Mouse (Mus musculus): ENCODE results near the gene Gpr156. TPM values are rescaled to one million over a fixed set of nuclear protein-coding genes. Genes with fewer than 3 reads are reported as not detected.

Gene Gpr156
- polyA plus RNA-seq (2012; rRNA removed): 0.03 TPM in 1 of 2 replicates, not detected in the other

DNA sequence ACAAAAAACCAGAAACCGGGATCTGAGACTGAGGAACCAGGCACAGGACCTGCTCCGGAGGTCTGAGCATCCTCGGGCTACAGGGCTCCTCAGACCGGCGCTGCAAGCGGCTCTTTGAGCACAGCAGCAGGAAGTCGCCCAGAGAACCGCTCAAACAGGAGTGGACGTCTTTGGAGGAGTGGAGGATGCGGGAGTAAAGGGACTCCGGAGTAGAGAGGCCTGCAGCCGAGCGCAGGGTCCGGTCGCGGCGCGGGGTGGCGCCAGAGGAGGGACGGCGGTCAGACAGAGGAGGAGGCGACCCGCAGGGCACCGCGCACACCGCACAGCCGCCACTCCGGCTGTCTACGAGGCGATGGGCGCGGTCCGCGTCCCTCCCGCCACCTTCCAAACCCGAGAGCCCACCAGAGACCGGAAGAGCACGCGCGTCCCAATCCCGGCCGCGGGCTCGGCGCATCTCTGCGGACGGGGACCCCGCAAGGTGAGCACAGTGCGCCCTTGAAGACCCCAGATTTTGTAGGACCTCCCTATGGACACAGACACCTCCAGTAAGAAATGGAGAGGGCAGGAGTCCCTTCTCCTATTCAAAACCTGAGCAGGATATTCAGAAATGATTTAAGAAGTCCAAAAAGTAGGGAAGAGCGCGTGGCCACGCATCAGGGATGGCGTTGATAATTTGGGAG lies at the start of gene Gpr156:
Gene Gpr156, plus strand, starts transcription at position 359 of the 680 bp plus-strand sequence.
- WGBS: 5% methylated on average over 53 of the region's 53 CpGs
- H3K4me1 ChIP-seq (ENCODE audit: control insufficient read depth, insufficient read depth, insufficient read length, low read length): peaks cover 5% of the 10 kb centered on the region; the same call in 1 of the 2 replicates
- H3K36me3 ChIP-seq (ENCODE audit: control insufficient read depth, insufficient read depth, low read length): no peaks in the 10 kb centered on the region
- H3K27me3 ChIP-seq (ENCODE audit: control insufficient read depth, insufficient read depth, low read length): peaks cover 10% of the 10 kb centered on the region
- no peak within 1 kb of the TSS for H3K27ac ChIP-seq (ENCODE audit: insufficient read depth, low read depth, low read length)
- H3K4me3 ChIP-seq (ENCODE audit: low read depth, low read length): peak within 1 kb of the TSS; percentile 43
- no peak for TF ChIP-seq POLR2A (IDR thresholded peaks at IDR 0.05; ENCODE audit: low read depth, low read length)
- 0 out of 2 replicates have a peak, but pooled peaks have one; percentile 3 for TF ChIP-seq CTCF (IDR thresholded peaks at IDR 0.05; ENCODE audit: extremely low read depth, insufficient read length, insufficient replicate concordance, low read depth, low read length)

GRCm38 (mm10) chr16:37867791-37868505 lies 48.3 kb upstream of the Gpr156 start, which contains the start of gene Lrrc58:
Gene Lrrc58 (plus strand): TSS chr16:37868389.
- H3K27ac ChIP-seq (ENCODE audit: insufficient read depth, low read depth, low read length): peak within 1 kb of the TSS; percentile 77
- peaks cover 9% of the 10 kb centered on the region for H3K4me1 ChIP-seq (ENCODE audit: control insufficient read depth, insufficient read depth, insufficient read length, low read length)
- no peaks in the 10 kb centered on the region for H3K36me3 ChIP-seq (ENCODE audit: control insufficient read depth, insufficient read depth, low read length)
- WGBS: 1% methylated on average over 85 of the region's 86 CpGs
- no peaks in the 10 kb centered on the region for H3K27me3 ChIP-seq (ENCODE audit: control insufficient read depth, insufficient read depth, low read length)
- peak within 1 kb of the TSS; percentile 78 for H3K4me3 ChIP-seq (ENCODE audit: low read depth, low read length)
- TF ChIP-seq POLR2A (IDR thresholded peaks at IDR 0.05; ENCODE audit: low read depth, low read length): peak; percentile 61; the same call in 1 of the 2 replicates
- no peak for TF ChIP-seq CTCF (IDR thresholded peaks at IDR 0.05; ENCODE audit: extremely low read depth, insufficient read length, insufficient replicate concordance, low read depth, low read length)

DNA sequence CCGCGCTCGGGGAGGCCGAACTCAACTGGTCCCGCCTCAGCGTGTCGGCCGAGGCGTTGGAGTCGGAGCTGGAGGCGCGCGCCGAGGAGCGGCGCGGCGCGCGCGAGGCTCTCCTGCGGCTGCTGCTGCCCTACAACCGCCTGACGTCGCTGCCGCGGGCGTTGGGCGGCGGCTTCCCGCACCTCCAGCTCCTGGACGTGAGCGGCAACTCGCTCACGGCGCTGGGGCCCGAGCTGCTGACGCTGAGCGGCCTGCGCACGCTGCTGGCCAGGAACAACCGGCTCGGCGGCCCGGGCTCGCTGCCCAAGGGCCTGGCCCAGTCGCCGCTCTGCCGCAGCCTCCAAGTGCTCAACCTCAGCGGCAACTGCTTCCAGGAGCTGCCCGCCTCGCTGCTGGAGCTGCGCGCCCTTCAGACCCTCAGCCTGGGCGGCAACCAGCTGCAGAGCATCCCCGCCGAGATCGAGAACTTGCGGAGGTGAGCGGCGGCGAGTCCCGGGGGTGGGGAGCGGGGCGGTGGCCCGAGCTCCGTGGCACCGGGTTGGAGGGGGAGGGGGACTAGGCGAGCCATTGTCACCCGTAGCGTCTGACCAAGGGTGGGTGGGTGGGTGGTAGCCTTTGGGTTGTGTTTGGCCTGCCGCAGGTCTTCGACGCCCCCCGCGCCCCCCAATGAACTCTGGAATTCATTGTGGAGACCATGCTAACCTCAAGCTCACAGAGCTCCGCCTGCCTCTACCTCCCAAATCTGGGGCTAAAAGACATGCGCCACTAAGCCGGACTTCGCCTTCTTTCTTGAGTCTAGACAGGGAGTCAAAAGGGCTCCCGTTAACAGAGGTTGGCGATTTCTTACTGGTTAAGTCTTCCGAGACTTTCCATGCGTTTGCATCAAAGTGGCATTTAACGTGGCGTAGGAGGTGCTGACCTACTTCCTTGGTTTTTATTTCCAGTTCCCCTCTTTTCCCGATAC lies 47.5 kb upstream of the Gpr156 start:
- Histone ChIP-seq H3K4me1 (ENCODE audit: control insufficient read depth, insufficient read depth, insufficient read length, low read length) (peaks cover 9% of the 10 kb centered on the region), H3K4me3 (ENCODE audit: low read depth, low read length) (peak overlapping the region; percentile 78), H3K27ac (ENCODE audit: insufficient read depth, low read depth, low read length) (peak overlapping the region; percentile 77), H3K36me3 (ENCODE audit: control insufficient read depth, insufficient read depth, low read length) (no peaks in the 10 kb centered on the region), H3K27me3 (ENCODE audit: control insufficient read depth, insufficient read depth, low read length) (no peaks in the 10 kb centered on the region)
- TF ChIP-seq POLR2A (IDR thresholded peaks at IDR 0.05; ENCODE audit: low read depth, low read length) (no peak; the same call in 1 of the 2 replicates), CTCF (IDR thresholded peaks at IDR 0.05; ENCODE audit: extremely low read depth, insufficient read length, insufficient replicate concordance, low read depth, low read length) (no peak)
- under 1% methylated on average over 87 of the region's 87 CpGs for WGBS

GRCm38 (mm10) chr16:37869470-37870231 lies 46.6 kb upstream of the Gpr156 start:
- Histone ChIP-seq H3K27me3 (ENCODE audit: control insufficient read depth, insufficient read depth, low read length) (no peaks in the 10 kb centered on the region), H3K4me1 (ENCODE audit: control insufficient read depth, insufficient read depth, insufficient read length, low read length) (peaks cover 9% of the 10 kb centered on the region), H3K4me3 (ENCODE audit: low read depth, low read length) (peak overlapping the region; percentile 78; the same call in 1 of the 2 replicates), H3K27ac (ENCODE audit: insufficient read depth, low read depth, low read length) (peak overlapping the region; percentile 36), H3K36me3 (ENCODE audit: control insufficient read depth, insufficient read depth, low read length) (no peaks in the 10 kb centered on the region)
- TF ChIP-seq POLR2A (IDR thresholded peaks at IDR 0.05; ENCODE audit: low read depth, low read length) (no peak), CTCF (IDR thresholded peaks at IDR 0.05; ENCODE audit: extremely low read depth, insufficient read length, insufficient replicate concordance, low read depth, low read length) (no peak)
- 6% methylated on average over 4 of the region's 4 CpGs for whole genome bisulfite sequencing

DNA sequence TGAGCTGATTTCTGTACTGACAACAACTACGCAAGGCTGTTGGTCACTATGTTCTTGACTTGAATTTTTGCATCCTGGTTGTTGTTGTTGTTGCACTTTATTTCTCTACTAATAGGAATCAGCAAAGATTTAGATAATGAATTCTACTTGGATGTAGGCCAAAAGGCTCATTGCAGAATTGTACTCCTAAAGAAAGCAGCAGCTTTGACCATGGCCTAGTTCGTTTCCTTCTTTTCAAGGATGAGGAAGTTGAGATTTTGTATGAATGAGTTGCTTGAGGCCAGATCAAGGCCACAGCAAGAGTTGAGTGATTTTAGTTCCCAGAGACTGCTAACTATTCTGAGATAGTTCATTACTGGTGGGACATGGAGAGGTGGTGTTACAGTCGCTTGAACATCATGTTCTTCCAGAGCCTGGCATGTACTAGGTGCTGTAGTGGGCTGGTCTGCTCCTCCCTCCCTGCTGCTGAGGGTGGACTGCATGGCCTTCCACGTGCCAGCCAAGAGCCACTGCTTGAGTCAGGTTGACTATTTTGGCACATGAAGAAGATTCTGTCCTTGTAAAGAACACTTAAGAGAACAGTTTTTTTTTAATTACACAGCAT lies 45.1 kb upstream of the Gpr156 start:
- TF ChIP-seq POLR2A (IDR thresholded peaks at IDR 0.05; ENCODE audit: low read depth, low read length): no peak
- TF ChIP-seq CTCF (IDR thresholded peaks at IDR 0.05; ENCODE audit: extremely low read depth, insufficient read length, insufficient replicate concordance, low read depth, low read length): no peak
- WGBS: 38% methylated on average over 4 of the region's 4 CpGs
- Histone ChIP-seq H3K27ac (ENCODE audit: insufficient read depth, low read depth, low read length) (no peak overlapping the region), H3K4me1 (ENCODE audit: control insufficient read depth, insufficient read depth, insufficient read length, low read length) (peaks cover 9% of the 10 kb centered on the region), H3K36me3 (ENCODE audit: control insufficient read depth, insufficient read depth, low read length) (no peaks in the 10 kb centered on the region), H3K27me3 (ENCODE audit: control insufficient read depth, insufficient read depth, low read length) (no peaks in the 10 kb centered on the region), H3K4me3 (ENCODE audit: low read depth, low read length) (no peak overlapping the region)

Measured in small intestine, adult 2 months (tissue).